Mouse (Mus musculus): Measurements from ENCODE around the gene Frat1. TPM values are rescaled to one million over a fixed set of nuclear protein-coding genes. Genes with fewer than 3 reads are reported as not detected.
A peak's percentile ranks its signal among the peaks of the same experiment; 100 is the strongest.

Gene Frat1
- total RNA-seq, 2 experiments from 2014 or later: 17.5 to 20.5 TPM

- DNase-seq: no peak
These were observed 12.9 kb upstream of the Frat1 start for GRCm38 (mm10) chr19:41816915-41817314.

DNA sequence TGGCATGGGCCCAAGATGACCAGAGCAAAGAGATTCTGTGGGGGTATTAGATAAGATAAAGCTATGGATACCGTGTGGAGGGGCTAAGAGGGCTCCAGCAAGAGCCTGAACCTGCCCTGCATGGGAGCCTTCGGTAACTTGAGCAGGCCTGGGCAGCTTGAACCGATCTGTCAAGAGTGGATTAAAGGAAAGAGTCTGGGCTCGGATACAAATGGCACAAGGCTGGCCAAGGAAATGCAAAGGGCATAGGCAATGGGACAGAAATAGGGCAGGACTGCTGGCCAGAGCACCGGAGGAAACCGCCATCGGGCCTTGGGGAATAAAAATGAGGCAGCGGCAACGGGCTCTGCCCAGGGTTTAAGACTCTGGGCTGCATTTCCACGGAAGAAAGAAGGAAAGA, 12.4 kb upstream of the Frat1 start:
- no peak for DNase-seq

DNA sequence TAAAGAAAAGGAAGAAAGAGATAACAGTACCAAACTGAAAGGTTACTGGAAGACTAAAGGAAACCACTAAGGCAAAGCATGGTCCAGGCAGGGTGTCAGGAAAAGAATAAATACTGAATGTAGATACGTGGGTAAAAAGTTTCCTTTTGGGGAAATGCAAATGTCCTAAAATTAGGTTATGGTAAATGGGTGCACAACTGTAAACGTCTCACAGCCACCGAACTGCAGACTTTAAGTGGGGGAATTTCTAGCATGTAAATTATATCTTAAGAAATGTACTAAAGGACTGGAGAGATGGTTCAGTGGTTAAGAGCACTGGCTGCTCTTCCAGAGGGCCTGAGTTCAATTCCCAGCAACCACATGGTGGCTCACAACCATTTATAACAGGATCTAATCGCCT, 11.0 kb upstream of the Frat1 start:
- no peak for DNase-seq

- DNase-seq: no peak
These were observed 8.3 kb upstream of the Frat1 start for GRCm38 (mm10) chr19:41821436-41821835.

DNA sequence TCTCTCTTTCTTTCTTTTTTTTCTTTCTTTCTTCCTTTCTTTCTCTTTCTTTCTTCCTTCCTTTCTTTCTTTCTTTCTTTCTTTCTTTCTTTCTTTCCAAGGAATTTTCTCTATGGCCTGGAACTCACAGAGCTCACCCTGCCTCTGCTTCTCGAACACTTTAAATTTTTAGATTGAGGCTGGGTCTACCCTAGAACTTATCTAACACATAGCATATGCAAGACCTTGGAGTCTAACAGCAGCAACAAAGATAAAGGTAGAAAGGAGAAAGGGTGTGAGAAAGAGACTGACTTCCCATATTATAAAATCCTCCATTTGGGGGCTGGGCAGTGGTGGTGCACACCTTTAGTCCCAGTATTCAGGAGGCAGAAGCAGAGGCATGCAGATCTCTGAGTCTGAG, 7.2 kb upstream of the Frat1 start:
- no peak for DNase-seq

GRCm38 (mm10) chr19:41824950-41825349, 4.8 kb upstream of the Frat1 start:
- no peak for DNase-seq

DNA sequence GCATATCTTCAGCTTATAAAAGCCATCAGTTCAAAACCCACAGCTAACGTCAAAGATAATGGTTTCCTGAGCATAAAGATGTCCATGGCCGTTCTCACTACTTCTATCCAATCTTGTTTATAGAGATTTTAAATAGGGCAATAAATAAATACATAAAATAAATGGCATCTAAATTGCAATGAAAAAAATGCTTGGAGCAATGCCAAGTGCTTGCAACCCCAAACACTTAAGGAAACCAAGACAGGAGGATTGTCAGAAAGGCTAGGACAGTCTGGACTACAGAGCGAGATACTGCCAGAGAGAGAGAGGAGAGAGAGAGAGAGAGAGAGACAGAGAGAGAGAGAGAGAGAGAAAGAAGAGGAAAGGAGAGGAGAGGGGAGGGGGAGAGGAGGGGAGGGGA, 3.2 kb upstream of the Frat1 start:
- DNase-seq: no peak

DNA sequence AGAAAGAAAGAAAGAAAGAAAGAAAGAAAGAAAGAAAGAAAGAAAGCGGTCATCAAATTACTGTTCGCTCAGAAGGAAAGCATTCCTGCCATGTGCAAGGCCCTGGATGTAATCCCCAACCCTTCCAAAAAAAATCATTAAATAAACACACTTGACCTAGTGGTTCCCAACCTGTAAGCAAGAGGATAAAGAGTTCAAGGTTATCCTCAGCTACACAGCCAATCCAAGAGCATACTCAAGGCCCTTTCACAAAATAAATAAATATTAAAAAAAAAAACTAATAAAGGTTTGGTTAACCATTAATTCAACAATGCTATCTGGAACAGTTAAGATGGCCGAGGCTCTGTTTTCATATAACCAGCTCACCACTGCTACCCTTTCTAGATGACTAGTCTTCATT, 829 bp upstream of the Frat1 start:
- no peak for DNase-seq

GRCm38 (mm10) chr19:41830106-41831031, 599 bp downstream of the Frat1 start:
- DNase-seq: peak; percentile 43 to 57

DNA sequence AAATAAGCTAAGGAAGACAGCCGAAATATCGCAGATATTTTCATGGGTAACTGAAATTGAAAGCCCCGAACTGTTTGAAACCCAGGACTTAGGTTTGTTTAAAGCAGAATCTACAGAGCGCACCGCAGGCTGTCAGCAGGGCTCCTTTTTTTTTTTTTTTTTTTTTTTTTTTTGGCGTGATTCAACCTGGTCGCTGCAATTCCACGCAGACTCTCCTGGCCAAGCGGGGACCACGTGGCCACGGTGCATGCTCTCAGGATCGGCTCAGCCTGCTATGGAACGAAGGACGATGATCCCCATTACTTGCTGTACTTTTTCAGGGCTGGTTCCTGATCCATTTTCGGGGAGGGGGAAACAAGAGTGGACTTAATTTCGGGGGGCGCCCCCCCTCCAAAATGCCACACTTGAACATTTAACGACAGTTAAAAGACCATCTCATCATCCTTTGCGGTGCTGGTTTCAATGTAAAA, 1.4 kb downstream of the Frat1 start:
- DNase-seq: peak in 1 of 2 experiments; percentile 21

GRCm38 (mm10) chr19:41831718-41832391, 2.1 kb downstream of the Frat1 start:
- no peak for DNase-seq

- DNase-seq: no peak
These were observed 2.9 kb downstream of the Frat1 start for GRCm38 (mm10) chr19:41832501-41833201.

DNA sequence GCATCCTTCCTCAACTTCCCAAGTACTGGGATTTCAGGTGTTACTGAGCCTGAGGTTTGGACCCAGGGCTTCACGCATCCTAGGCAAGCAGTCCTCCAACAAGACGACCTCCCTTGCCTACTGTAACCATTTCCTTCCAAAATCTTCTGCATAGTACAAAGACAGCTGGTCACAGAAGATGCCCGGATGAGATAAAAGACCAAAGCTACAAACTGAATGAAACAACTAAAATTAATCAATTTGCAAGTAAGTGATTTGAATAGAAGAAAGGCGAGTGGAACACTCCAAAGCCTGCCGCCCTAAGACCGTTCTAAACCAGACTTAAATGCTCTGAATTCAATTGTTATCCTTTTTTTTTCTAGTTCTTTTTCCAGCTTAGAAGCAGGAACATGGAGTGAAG, 5.6 kb downstream of the Frat1 start:
- DNase-seq: no peak

DNA sequence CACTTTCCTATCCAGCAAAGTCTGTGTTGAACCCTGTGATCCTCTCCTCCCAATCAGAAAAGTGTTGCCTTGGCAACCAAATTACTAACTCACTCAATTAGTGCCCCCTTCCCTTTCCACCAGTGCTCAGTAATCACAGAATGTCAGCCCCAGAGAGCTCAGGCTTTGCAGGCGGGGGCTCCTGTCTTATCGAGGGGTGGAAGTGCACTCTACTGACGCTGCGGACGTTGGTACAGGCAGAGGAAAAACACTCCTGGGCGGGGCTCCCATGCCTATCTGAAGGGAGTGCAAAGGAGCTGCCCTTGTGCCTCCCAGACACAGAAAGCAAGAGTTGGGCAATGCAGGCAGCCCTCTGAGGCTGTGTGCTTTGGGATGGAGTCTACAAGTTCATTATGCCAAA, 6.0 kb downstream of the Frat1 start:
- peak; percentile 64 to 65 for DNase-seq

- DNase-seq: no peak
These were observed 6.9 kb downstream of the Frat1 start for GRCm38 (mm10) chr19:41836719-41837118.

DNA sequence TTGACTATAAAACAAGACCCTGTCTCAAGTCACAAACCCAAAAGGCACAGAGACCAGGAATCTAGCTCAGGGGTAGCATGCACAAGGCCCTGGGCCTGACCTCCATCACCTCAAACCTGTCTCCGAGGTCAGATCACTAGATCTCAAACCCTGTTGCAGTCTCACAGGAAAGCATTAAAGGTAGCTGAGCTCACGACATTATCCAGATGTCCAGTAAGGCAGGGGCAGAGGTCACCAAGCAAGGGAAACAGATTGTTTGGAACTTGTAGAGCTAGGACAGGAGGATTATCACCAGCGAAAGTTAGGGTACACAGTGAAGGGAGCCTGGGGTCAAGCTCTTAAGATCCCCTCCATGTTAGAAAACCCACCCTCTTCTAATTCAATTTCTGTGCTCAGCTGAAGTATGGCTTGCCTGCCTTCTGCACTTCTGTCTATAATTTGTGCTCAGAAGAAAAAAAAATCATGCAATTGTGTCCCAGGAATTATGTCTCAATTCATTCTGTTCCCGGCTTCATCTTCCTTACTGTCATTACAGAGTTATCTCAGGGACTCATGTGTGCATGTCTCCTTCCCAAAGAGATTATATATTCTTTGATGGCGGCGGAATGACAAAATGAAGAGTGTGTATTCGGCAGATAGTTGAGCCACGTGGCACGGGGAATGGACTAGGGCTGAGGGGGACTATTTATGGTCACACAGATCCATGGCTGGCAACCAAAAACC, 7.6 kb downstream of the Frat1 start:
- DNase-seq: no peak

GRCm38 (mm10) chr19:41837917-41838261, 8.1 kb downstream of the Frat1 start:
- no peak for DNase-seq

DNA sequence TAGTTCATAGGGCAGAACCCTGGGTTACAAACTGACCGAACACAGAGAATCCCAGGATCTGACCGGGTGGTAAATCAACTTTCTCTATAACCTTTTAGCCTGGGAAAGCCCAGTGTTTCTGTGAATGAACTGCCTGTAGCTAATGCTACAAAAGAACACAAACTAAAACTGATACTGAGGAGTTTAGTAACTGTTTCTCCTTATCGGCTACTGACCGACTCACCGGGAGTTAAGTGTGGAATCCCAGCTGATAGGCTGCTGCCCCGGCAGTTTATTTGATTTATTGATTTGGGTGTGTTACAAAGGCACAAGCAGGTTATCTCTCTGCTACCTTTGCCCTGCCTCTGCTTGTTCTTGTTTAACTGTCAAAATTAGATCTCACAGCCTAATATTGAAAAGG, 9.0 kb downstream of the Frat1 start:
- no peak for DNase-seq

DNA sequence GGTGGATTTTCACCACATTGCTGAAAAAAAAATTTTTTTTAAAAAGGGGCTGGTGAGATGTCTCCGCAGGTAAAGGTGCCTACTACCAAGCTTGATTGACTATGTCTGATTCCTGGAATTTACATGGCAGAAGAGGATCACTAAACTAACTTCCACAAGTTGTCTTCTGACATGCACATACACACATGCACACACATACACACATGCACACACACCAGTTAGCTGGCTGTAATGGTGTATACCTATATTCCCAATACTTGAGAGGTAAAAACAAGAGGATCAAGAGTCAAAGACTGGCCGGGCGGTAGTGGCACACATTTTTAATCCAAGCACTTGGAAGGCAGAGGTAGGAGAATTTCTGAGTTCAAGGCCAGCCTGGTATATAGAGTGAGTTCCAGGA, 9.9 kb downstream of the Frat1 start:
- DNase-seq: no peak

- DNase-seq: no peak
These were observed 11.5 kb downstream of the Frat1 start for GRCm38 (mm10) chr19:41841105-41841750.

- no peak for DNase-seq
These were observed 12.4 kb downstream of the Frat1 start for GRCm38 (mm10) chr19:41842196-41842595.

- no peak for DNase-seq
These were observed 12.9 kb downstream of the Frat1 start for GRCm38 (mm10) chr19:41842706-41843105.
